Mouse (Mus musculus): ENCODE measurements around the gene 4930519P11Rik. TPM values are rescaled to one million over a fixed set of nuclear protein-coding genes. Genes with fewer than 3 reads are reported as not detected.

Gene 4930519P11Rik
- polyA plus RNA-seq, 1 experiment from 2014 or later, result not detected

GRCm38 (mm10) chr2:154563612-154564170 lies 49.5 kb downstream of the 4930519P11Rik start:
- 90% methylated on average over 22 of the region's 22 CpGs for WGBS
- H3K9ac ChIP-seq (ENCODE audit: low read length), result no peak overlapping the region
- no peak for DNase-seq (ENCODE audit: low spot score)
- H3K4me3 ChIP-seq (ENCODE audit: low read depth, low read length), result no peak overlapping the region
- H3K27me3 ChIP-seq (replicated peaks; ENCODE audit: control insufficient read depth, insufficient read depth, low read length), result no peaks in the 10 kb centered on the region
- no peaks in the 10 kb centered on the region for H3K9me3 ChIP-seq (ENCODE audit: control insufficient read depth, low read length)
- no peak overlapping the region for H3K27ac ChIP-seq (ENCODE audit: low read depth)
- H3K4me2 ChIP-seq (ENCODE audit: low read length), result no peak overlapping the region
- H3K36me3 ChIP-seq (ENCODE audit: control insufficient read depth, insufficient read depth, low read length), result peaks cover 42% of the 10 kb centered on the region
- H3K4me1 ChIP-seq (replicated peaks; ENCODE audit: control insufficient read depth, insufficient read depth, low read length), result peaks cover 16% of the 10 kb centered on the region
- no peak for ATAC-seq (replicated peaks; ENCODE audit: low FRiP score, low TSS enrichment, low read depth)

Other genes starting within 250 kb of the 4930519P11Rik start
- 9.5 and 18.0 TPM in 2 replicates for gene Cdk5rap1, start 240.4 kb downstream of the 4930519P11Rik start, polyA plus RNA-seq (2014; fragmentation: Nextera tagmentation; extraction: Ambion mirVana)
- 2.3 and 2.7 TPM in 2 replicates for gene Snta1, start 205.3 kb downstream of the 4930519P11Rik start, polyA plus RNA-seq (2014; fragmentation: Nextera tagmentation; extraction: Ambion mirVana)
- gene Cbfa2t2, start 177.0 kb downstream of the 4930519P11Rik start, polyA plus RNA-seq (2014; fragmentation: Nextera tagmentation; extraction: Ambion mirVana), result 33.6 and 42.3 TPM in 2 replicates
- 0.55 and 0.73 TPM in 2 replicates for gene 1700003F12Rik, start 66.4 kb downstream of the 4930519P11Rik start, polyA plus RNA-seq (2014; fragmentation: Nextera tagmentation; extraction: Ambion mirVana)
- gene Actl10, start 61.7 kb downstream of the 4930519P11Rik start, polyA plus RNA-seq (2014; fragmentation: Nextera tagmentation; extraction: Ambion mirVana), result 0.23 and 0.27 TPM in 2 replicates
- 0.81 and 1.4 TPM in 2 replicates for gene Necab3, start 54.5 kb downstream of the 4930519P11Rik start, polyA plus RNA-seq (2014; fragmentation: Nextera tagmentation; extraction: Ambion mirVana)
- 10.7 and 10.8 TPM in 2 replicates for gene E2f1, start 43.5 kb downstream of the 4930519P11Rik start, polyA plus RNA-seq (2014; fragmentation: Nextera tagmentation; extraction: Ambion mirVana)
- 25.9 and 26.4 TPM in 2 replicates for gene Pxmp4, start 9.7 kb downstream of the 4930519P11Rik start, polyA plus RNA-seq (2014; fragmentation: Nextera tagmentation; extraction: Ambion mirVana)
- gene Zfp341, start 140 bp downstream of the 4930519P11Rik start, polyA plus RNA-seq (2014; fragmentation: Nextera tagmentation; extraction: Ambion mirVana), result 0.97 and 1.0 TPM in 2 replicates
- 15.5 and 15.8 TPM in 2 replicates for gene Chmp4b, start 38.3 kb upstream of the 4930519P11Rik start, polyA plus RNA-seq (2014; fragmentation: Nextera tagmentation; extraction: Ambion mirVana)
- not detected in 2 replicates for gene Gm14214, start 156.6 kb upstream of the 4930519P11Rik start, polyA plus RNA-seq (2014; fragmentation: Nextera tagmentation; extraction: Ambion mirVana)
- 66.4 and 73.2 TPM in 2 replicates for gene Raly, start 177.7 kb upstream of the 4930519P11Rik start, polyA plus RNA-seq (2014; fragmentation: Nextera tagmentation; extraction: Ambion mirVana)
- gene a, start 178.0 kb upstream of the 4930519P11Rik start, polyA plus RNA-seq (2014; fragmentation: Nextera tagmentation; extraction: Ambion mirVana), result 0.93 and 1.5 TPM in 2 replicates